Mouse (Mus musculus) intestine, postnatal 0 days (tissue): ENCODE data around the gene Fuca1. TPM values are rescaled to one million over a fixed set of nuclear protein-coding genes. Genes with fewer than 3 reads are reported as not detected.
A peak's percentile ranks its signal among the peaks of the same experiment; 100 is the strongest.

Experiments used
- ATAC-seq: fragments of 200-750 bp; cut with Nextera tagmentation; 2 replicates; pipeline ENCODE4 v1.8.0; 2017; ENCODE audit warnings: mild to moderate bottlenecking, moderate TSS enrichment, moderate library complexity
- H3K27ac ChIP-seq: fragments of 300-500 bp; sonication (generic); 2 replicates; pipeline ENCODE4 v1.5.1; 2014; ENCODE audit warnings: mild to moderate bottlenecking, low read depth, low read length, moderate library complexity
- H3K27me3 ChIP-seq: fragments of 300-500 bp; sonication (generic); replicated peaks from 2 replicates; pipeline ENCODE4 v1.6.1; 2014; ENCODE audit warnings: low read length, mixed read lengths; ENCODE audit not compliant: control insufficient read depth, insufficient read depth
- H3K36me3 ChIP-seq: fragments of 300-500 bp; sonication (generic); 2 replicates; pipeline ENCODE4 v1.6.1; 2014; ENCODE audit warnings: mild to moderate bottlenecking, moderate library complexity; ENCODE audit not compliant: control insufficient read depth, insufficient read depth
- H3K4me1 ChIP-seq: fragments of 300-500 bp; sonication (generic); replicated peaks from 2 replicates; pipeline ENCODE4 v1.6.1; 2014; ENCODE audit warnings: antibody characterized with exemption, low read length, mixed read lengths; ENCODE audit not compliant: control insufficient read depth, insufficient read depth
- H3K4me2 ChIP-seq: fragments of 300-500 bp; sonication (generic); replicated peaks from 2 replicates; pipeline ENCODE4 v1.6.1; 2014; ENCODE audit warnings: low read depth, mild to moderate bottlenecking, moderate library complexity
- H3K4me3 ChIP-seq: fragments of 300-500 bp; sonication (generic); 2 replicates; pipeline ENCODE4 v1.5.1; 2014; ENCODE audit warnings: low read depth, low read length
- H3K9ac ChIP-seq: fragments of 300-500 bp; sonication (generic); 2 replicates; pipeline ENCODE4 v1.6.1; 2014; ENCODE audit warnings: mild to moderate bottlenecking, low read depth, low read length
- H3K9me3 ChIP-seq: fragments of 300-500 bp; sonication (generic); 2 replicates; pipeline ENCODE4 v1.6.1; 2016; ENCODE audit warnings: mixed run types; ENCODE audit not compliant: control insufficient read depth
- CTCF ChIP-seq: sonication (generic); IDR thresholded peaks from 2 replicates; pipeline ENCODE4 v1.5.1; 2016; ENCODE audit warnings: low read depth, mild to moderate bottlenecking, control low read depth, antibody characterized with exemption, moderate library complexity
- WGBS: fragments of 180-500 bp; shearing (Covaris S2); extraction: QIAGEN DNeasy Blood & Tissue Kit; methylation state at CpG from one replicate; pipeline ENCODE4 v1.1.7; 2014; 5-methylcytosine and 5-hydroxymethylcytosine counted together
- polyA plus RNA-seq: library from polyadenylated mRNA; unstranded; fragments of >200 nt; fragmentation: Nextera tagmentation; extraction: Ambion mirVana; gene quantifications from 2 replicates; pipeline ENCODE4 v1.2.1, GENCODE M21; 2015

The Fuca1 gene
- polyA plus RNA-seq, 1 experiment from 2014 or later = 717 TPM

DNA sequence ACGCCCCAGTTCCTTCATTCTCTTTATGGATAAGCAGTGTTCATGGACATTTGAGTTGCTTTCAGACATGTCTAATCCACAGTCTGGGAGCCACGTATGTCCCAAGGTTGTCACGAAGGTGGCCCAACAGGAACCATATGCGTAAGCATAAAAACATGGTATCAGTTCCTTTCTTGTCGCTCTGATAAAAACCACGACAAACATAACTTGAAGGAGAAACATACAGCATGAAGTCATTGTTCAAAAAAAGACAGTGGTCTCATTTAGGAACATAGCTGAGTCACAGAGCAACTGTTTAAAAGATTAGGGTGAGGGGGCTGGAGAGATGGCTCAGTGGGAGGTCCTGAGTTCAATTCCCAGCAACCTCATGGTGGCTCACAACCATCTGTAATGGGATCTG is 21.7 kb downstream of the Fuca1 start:
- WGBS = 57% methylated on average over 6 of the region's 6 CpGs
- Histone ChIP-seq H3K4me1 (0 out of 2 replicates have a peak, but pooled peaks cover 4% of the 10 kb centered on the region), H3K27ac (no peak overlapping the region), H3K27me3 (no peaks in the 10 kb centered on the region), H3K9me3 (no peaks in the 10 kb centered on the region), H3K4me2 (no peak overlapping the region), H3K9ac (no peak overlapping the region), H3K36me3 (peaks cover 32% of the 10 kb centered on the region), H3K4me3 (no peak overlapping the region)
- TF ChIP-seq CTCF = no peak
- peak; percentile 15; the same call in 1 of the 2 replicates for ATAC-seq

GRCm38 (mm10) chr4:135943389-135943788 is 22.9 kb downstream of the Fuca1 start:
- Histone ChIP-seq H3K36me3 (peaks cover 24% of the 10 kb centered on the region), H3K4me3 (no peak overlapping the region), H3K9me3 (no peaks in the 10 kb centered on the region), H3K9ac (no peak overlapping the region), H3K4me2 (no peak overlapping the region), H3K27me3 (no peaks in the 10 kb centered on the region), H3K27ac (no peak overlapping the region; the same call in 1 of the 2 replicates), H3K4me1 (0 out of 2 replicates have a peak, but pooled peaks cover 6% of the 10 kb centered on the region)
- ATAC-seq = no peak
- TF ChIP-seq CTCF = no peak
- WGBS = 52% methylated on average over 4 of the region's 4 CpGs

- H3K36me3 ChIP-seq = peaks cover 4% of the 10 kb centered on the region
- H3K9ac ChIP-seq = no peak overlapping the region
- H3K9me3 ChIP-seq = no peaks in the 10 kb centered on the region
- 67% methylated on average over 10 of the region's 10 CpGs for WGBS
- peak overlapping the region; percentile 89 for H3K4me2 ChIP-seq
- H3K4me3 ChIP-seq = peak overlapping the region; percentile 73
- no peaks in the 10 kb centered on the region for H3K27me3 ChIP-seq
- no peak for TF ChIP-seq CTCF
- peak; percentile 7; the same call in 1 of the 2 replicates for ATAC-seq
- 0 out of 2 replicates have a peak, but pooled peaks cover 6% of the 10 kb centered on the region for H3K4me1 ChIP-seq
- peak overlapping the region; percentile 46; the same call in 1 of the 2 replicates for H3K27ac ChIP-seq
These were observed 25.2 kb downstream of the Fuca1 start for GRCm38 (mm10) chr4:135945706-135946105.

DNA sequence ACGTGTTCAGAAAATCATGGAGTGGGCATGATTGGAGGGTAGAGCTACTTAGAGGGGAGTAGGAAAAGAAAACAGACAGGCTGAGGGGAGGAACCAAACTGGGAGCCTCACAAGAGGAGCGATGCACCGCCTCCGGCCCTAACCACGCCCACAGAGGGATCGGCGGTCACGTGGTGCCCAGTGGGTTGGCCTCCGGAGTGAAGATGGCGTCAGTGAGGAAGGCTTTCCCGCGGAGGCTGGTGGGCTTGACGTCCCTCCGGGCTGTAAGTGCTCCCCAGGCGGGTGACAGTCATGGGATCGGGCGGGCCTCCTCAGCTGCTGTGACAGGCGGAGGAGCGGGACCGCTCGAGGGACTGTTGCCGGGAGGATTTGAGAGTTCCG is 25.7 kb downstream of the Fuca1 start, which contains the start of gene Hmgcl:
TSS of gene Hmgcl (plus strand) at position 171 of the 381 bp plus-strand sequence.
- Histone ChIP-seq H3K9ac (peak within 1 kb of the TSS; percentile 78), H3K4me2 (peak within 1 kb of the TSS; percentile 89), H3K9me3 (no peaks in the 10 kb centered on the region), H3K4me3 (peak within 1 kb of the TSS; percentile 73), H3K27me3 (no peaks in the 10 kb centered on the region), H3K4me1 (0 out of 2 replicates have a peak, but pooled peaks cover 6% of the 10 kb centered on the region), H3K27ac (peak within 1 kb of the TSS; percentile 87), H3K36me3 (peaks cover under 1% of the 10 kb centered on the region; the same call in 1 of the 2 replicates)
- WGBS = 0% methylated on average over 23 of the region's 23 CpGs
- ATAC-seq = peak; percentile 79
- TF ChIP-seq CTCF = no peak

GRCm38 (mm10) chr4:135946659-135947301 is 26.2 kb downstream of the Fuca1 start:
- WGBS = under 1% methylated on average over 28 of the region's 28 CpGs
- peak overlapping the region; percentile 78 for H3K9ac ChIP-seq
- H3K9me3 ChIP-seq = no peaks in the 10 kb centered on the region
- peak overlapping the region; percentile 73 for H3K4me3 ChIP-seq
- peak overlapping the region; percentile 87 for H3K27ac ChIP-seq
- ATAC-seq = peak; percentile 17
- H3K27me3 ChIP-seq = no peaks in the 10 kb centered on the region
- peak overlapping the region; percentile 89 for H3K4me2 ChIP-seq
- TF ChIP-seq CTCF = no peak
- H3K36me3 ChIP-seq = peaks cover 6% of the 10 kb centered on the region
- 0 out of 2 replicates have a peak, but pooled peaks cover 6% of the 10 kb centered on the region for H3K4me1 ChIP-seq

- H3K4me1 ChIP-seq = 0 out of 2 replicates have a peak, but pooled peaks cover 6% of the 10 kb centered on the region
- no peaks in the 10 kb centered on the region for H3K27me3 ChIP-seq
- no peak overlapping the region; the same call in 1 of the 2 replicates for H3K27ac ChIP-seq
- H3K4me3 ChIP-seq = no peak overlapping the region
- H3K9ac ChIP-seq = no peak overlapping the region; the same call in 1 of the 2 replicates
- peak overlapping the region; percentile 89 for H3K4me2 ChIP-seq
- 70% methylated on average over 8 of the region's 8 CpGs for WGBS
- H3K9me3 ChIP-seq = no peaks in the 10 kb centered on the region
- no peak for TF ChIP-seq CTCF
- H3K36me3 ChIP-seq = peaks cover 14% of the 10 kb centered on the region
- no peak for ATAC-seq
These were observed 27.6 kb downstream of the Fuca1 start for GRCm38 (mm10) chr4:135948142-135948541.
